Mouse (Mus musculus): ENCODE data around the gene Pard3b. TPM values are rescaled to one million over a fixed set of nuclear protein-coding genes. Genes with fewer than 3 reads are reported as not detected.

The Pard3b gene
- polyA plus RNA-seq, 1 experiment, result 2.0 TPM

GRCm38 (mm10) chr1:62449193-62449875 lies 810.7 kb downstream of the Pard3b start:
- no peak for DNase-seq (ENCODE audit: low read depth)

- no peak for DNase-seq (ENCODE audit: low read depth)
Observed at GRCm38 (mm10) chr1:62465536-62465935, 826.9 kb downstream of the Pard3b start.

- no peak for DNase-seq (ENCODE audit: low read depth)
Observed at GRCm38 (mm10) chr1:62466544-62466943, 827.9 kb downstream of the Pard3b start.

- DNase-seq (ENCODE audit: low read depth), result no peak
Observed at GRCm38 (mm10) chr1:62483059-62483458, 844.4 kb downstream of the Pard3b start.

GRCm38 (mm10) chr1:62488871-62489270 lies 850.2 kb downstream of the Pard3b start:
- no peak for DNase-seq (ENCODE audit: low read depth)

GRCm38 (mm10) chr1:62499146-62499545 lies 860.5 kb downstream of the Pard3b start:
- DNase-seq (ENCODE audit: low read depth), result no peak

GRCm38 (mm10) chr1:62510501-62510900 lies 871.9 kb downstream of the Pard3b start:
- no peak for DNase-seq (ENCODE audit: low read depth)

GRCm38 (mm10) chr1:62511681-62512080 lies 873.1 kb downstream of the Pard3b start:
- DNase-seq (ENCODE audit: low read depth), result no peak

GRCm38 (mm10) chr1:62518621-62519213 lies 880.1 kb downstream of the Pard3b start:
- no peak for DNase-seq (ENCODE audit: low read depth)

- DNase-seq (ENCODE audit: low read depth), result no peak
Observed at GRCm38 (mm10) chr1:62521368-62521767, 882.7 kb downstream of the Pard3b start.

- no peak for DNase-seq (ENCODE audit: low read depth)
Observed at GRCm38 (mm10) chr1:62522761-62523160, 884.1 kb downstream of the Pard3b start.

GRCm38 (mm10) chr1:62527788-62528187 lies 889.2 kb downstream of the Pard3b start:
- DNase-seq (ENCODE audit: low read depth), result no peak

GRCm38 (mm10) chr1:62529941-62530340 lies 891.3 kb downstream of the Pard3b start:
- no peak for DNase-seq (ENCODE audit: low read depth)

- no peak for DNase-seq (ENCODE audit: low read depth)
Observed at GRCm38 (mm10) chr1:62532426-62533126, 894.0 kb downstream of the Pard3b start.

- no peak for DNase-seq (ENCODE audit: low read depth)
Observed at GRCm38 (mm10) chr1:62548953-62549352, 910.3 kb downstream of the Pard3b start.

GRCm38 (mm10) chr1:62550546-62550945 lies 911.9 kb downstream of the Pard3b start:
- no peak for DNase-seq (ENCODE audit: low read depth)

- no peak for DNase-seq (ENCODE audit: low read depth)
Observed at GRCm38 (mm10) chr1:62551516-62551915, 912.9 kb downstream of the Pard3b start.

GRCm38 (mm10) chr1:62555838-62556237 lies 917.2 kb downstream of the Pard3b start:
- no peak for DNase-seq (ENCODE audit: low read depth)

- no peak for DNase-seq (ENCODE audit: low read depth)
Observed at GRCm38 (mm10) chr1:62562987-62563386, 924.4 kb downstream of the Pard3b start.

GRCm38 (mm10) chr1:62564245-62565119 lies 925.9 kb downstream of the Pard3b start:
- DNase-seq (ENCODE audit: low read depth), result no peak

GRCm38 (mm10) chr1:62565120-62565809 lies 926.6 kb downstream of the Pard3b start:
- DNase-seq (ENCODE audit: low read depth), result no peak
